Mouse (Mus musculus) intestine, embryonic 15.5 days (tissue): Measurements from ENCODE around the gene Lrrc8c. TPM values are rescaled to one million over a fixed set of nuclear protein-coding genes. Genes with fewer than 3 reads are reported as not detected.

Source experiments
- ATAC-seq: fragments of 200-750 bp; cut with Nextera tagmentation; 2 replicates; pipeline ENCODE4 v1.8.0; 2017; ENCODE audit warnings: moderate TSS enrichment, moderate library complexity
- H3K27ac ChIP-seq: fragments of 300-500 bp; sonication (generic); 2 replicates; pipeline ENCODE4 v1.5.1; 2015; ENCODE audit warnings: mild to moderate bottlenecking, inconsistent platforms
- H3K27me3 ChIP-seq: fragments of 300-500 bp; sonication (generic); replicated peaks from 2 replicates; pipeline ENCODE4 v1.6.1; 2015; ENCODE audit warnings: inconsistent platforms
- H3K36me3 ChIP-seq: fragments of 300-500 bp; sonication (generic); 2 replicates; pipeline ENCODE4 v1.6.1; 2015; ENCODE audit warnings: inconsistent platforms
- H3K4me1 ChIP-seq: fragments of 300-500 bp; sonication (generic); replicated peaks from 2 replicates; pipeline ENCODE4 v1.6.1; 2015; ENCODE audit warnings: inconsistent platforms
- H3K4me2 ChIP-seq: fragments of 300-500 bp; sonication (generic); replicated peaks from 2 replicates; pipeline ENCODE4 v1.6.1; 2015; ENCODE audit warnings: mild to moderate bottlenecking, inconsistent platforms
- H3K4me3 ChIP-seq: fragments of 300-500 bp; sonication (generic); replicated peaks from 2 replicates; pipeline ENCODE4 v1.5.1; 2015; ENCODE audit warnings: inconsistent platforms
- H3K9ac ChIP-seq: fragments of 300-500 bp; sonication (generic); 2 replicates; pipeline ENCODE4 v1.6.1; 2015; ENCODE audit warnings: inconsistent platforms
- H3K9me3 ChIP-seq: fragments of 300-500 bp; sonication (generic); 2 replicates; pipeline ENCODE4 v1.6.1; 2016; ENCODE audit warnings: inconsistent platforms
- WGBS: fragments of 180-500 bp; shearing (Covaris S2); methylation state at CpG from one replicate; pipeline ENCODE4 v1.1.7; 2015; 5-methylcytosine and 5-hydroxymethylcytosine counted together
- polyA plus RNA-seq: library from polyadenylated mRNA; unstranded; fragments of >200 nt; fragmentation: Nextera tagmentation; extraction: Ambion mirVana; gene quantifications from 2 replicates; pipeline ENCODE4 v1.2.1, GENCODE M21; 2015

Lrrc8c gene
- polyA plus RNA-seq, 1 experiment from 2014 or later, result 15.0 TPM

GRCm38 (mm10) chr5:105535186-105535585 lies 16.0 kb downstream of the Lrrc8c start:
- Histone ChIP-seq H3K4me3 (no peak overlapping the region), H3K9me3 (no peaks in the 10 kb centered on the region), H3K4me2 (no peak overlapping the region), H3K36me3 (no peaks in the 10 kb centered on the region), H3K27ac (no peak overlapping the region), H3K4me1 (peaks cover 6% of the 10 kb centered on the region; the same call in 1 of the 2 replicates), H3K27me3 (no peaks in the 10 kb centered on the region), H3K9ac (no peak overlapping the region)
- 94% methylated on average over 3 of the region's 3 CpGs for WGBS
- no peak for ATAC-seq

DNA sequence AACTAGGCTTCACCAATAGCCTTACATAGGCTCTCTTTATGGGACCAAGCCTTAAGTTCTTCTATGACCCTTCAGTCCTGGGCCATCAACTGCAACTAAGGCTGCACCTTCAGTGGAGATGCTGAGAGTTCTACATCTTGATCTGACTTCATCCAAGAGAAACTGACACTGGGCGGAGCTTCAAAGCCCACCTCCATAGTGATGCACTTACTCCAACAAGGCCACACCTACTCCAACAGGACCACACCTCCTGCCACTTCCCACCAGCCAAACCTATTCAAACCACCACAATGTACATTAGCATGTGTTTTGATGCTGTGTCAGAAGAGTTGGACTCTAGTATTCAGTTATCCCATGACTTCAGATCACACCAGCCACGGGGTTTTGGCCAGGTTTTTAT lies 17.0 kb downstream of the Lrrc8c start:
- 98% methylated on average over 2 of the region's 2 CpGs for WGBS
- Histone ChIP-seq H3K9me3 (no peaks in the 10 kb centered on the region), H3K27me3 (no peaks in the 10 kb centered on the region), H3K4me2 (no peak overlapping the region), H3K4me3 (no peak overlapping the region), H3K27ac (no peak overlapping the region), H3K36me3 (no peaks in the 10 kb centered on the region), H3K9ac (no peak overlapping the region), H3K4me1 (peaks cover under 1% of the 10 kb centered on the region; the same call in 1 of the 2 replicates)
- no peak for ATAC-seq

GRCm38 (mm10) chr5:105537101-105537723 lies 18.0 kb downstream of the Lrrc8c start:
- ATAC-seq, result no peak
- no peak overlapping the region for H3K4me2 ChIP-seq
- H3K9me3 ChIP-seq, result no peaks in the 10 kb centered on the region
- H3K4me1 ChIP-seq, result no peaks in the 10 kb centered on the region
- H3K36me3 ChIP-seq, result no peaks in the 10 kb centered on the region
- no peak overlapping the region for H3K4me3 ChIP-seq
- 80% methylated on average over 11 of the region's 11 CpGs for WGBS
- no peaks in the 10 kb centered on the region for H3K27me3 ChIP-seq
- H3K9ac ChIP-seq, result no peak overlapping the region
- no peak overlapping the region for H3K27ac ChIP-seq

DNA sequence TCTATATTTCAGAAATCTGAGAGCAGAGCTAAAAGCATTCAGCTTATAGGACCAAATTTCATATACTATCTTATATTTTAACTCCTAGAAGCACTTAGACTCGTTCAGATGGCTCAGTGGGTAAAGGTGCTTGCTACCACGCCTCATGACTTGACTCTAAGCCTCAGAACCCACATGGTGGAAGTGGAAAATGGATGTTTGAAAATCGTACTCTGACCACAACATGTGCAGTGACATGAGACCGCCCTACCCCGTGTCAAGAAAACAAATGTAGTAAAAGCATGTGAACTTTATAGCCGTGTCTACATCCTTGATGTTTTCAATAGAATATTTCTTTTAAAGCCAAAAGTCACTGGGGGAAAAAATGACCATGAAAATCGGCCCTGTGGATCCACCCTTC lies 21.9 kb downstream of the Lrrc8c start:
- H3K36me3 ChIP-seq, result no peaks in the 10 kb centered on the region
- 91% methylated on average over 7 of the region's 7 CpGs for WGBS
- H3K27me3 ChIP-seq, result no peaks in the 10 kb centered on the region
- H3K27ac ChIP-seq, result no peak overlapping the region
- H3K9ac ChIP-seq, result no peak overlapping the region
- H3K9me3 ChIP-seq, result no peaks in the 10 kb centered on the region
- H3K4me2 ChIP-seq, result no peak overlapping the region
- H3K4me1 ChIP-seq, result no peaks in the 10 kb centered on the region
- ATAC-seq, result no peak
- no peak overlapping the region for H3K4me3 ChIP-seq

- 63% methylated on average over 3 of the region's 3 CpGs for WGBS
- H3K36me3 ChIP-seq, result no peaks in the 10 kb centered on the region
Observed at GRCm38 (mm10) chr5:105545126-105545525, 25.9 kb downstream of the Lrrc8c start.

DNA sequence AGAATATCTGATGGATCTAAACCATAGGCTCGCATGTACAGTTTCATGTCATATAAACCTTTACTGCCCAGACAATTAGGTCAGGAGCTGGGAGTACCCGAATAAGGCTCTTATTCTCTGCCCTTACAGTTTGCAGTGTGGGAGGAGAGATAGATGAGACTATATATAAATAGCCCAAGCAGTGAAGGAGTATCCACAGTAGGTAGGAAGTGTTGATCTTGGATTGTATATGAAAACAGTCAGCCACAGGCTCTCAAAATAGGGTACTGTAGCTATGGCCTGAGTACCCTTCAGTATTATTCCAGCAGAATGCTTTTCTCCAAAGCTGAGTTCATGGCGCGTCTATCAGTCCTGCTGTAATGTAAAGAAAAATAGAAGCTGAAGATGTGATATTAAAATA lies 27.9 kb downstream of the Lrrc8c start:
- ATAC-seq, result no peak
- Histone ChIP-seq H3K27me3 (no peaks in the 10 kb centered on the region), H3K9ac (no peak overlapping the region), H3K27ac (no peak overlapping the region), H3K36me3 (no peaks in the 10 kb centered on the region), H3K4me3 (no peak overlapping the region), H3K4me2 (no peak overlapping the region), H3K9me3 (no peaks in the 10 kb centered on the region), H3K4me1 (no peaks in the 10 kb centered on the region)
- 93% methylated on average over 4 of the region's 4 CpGs for WGBS

More at GRCm38 (mm10) chr5:105545126-105545525, 25.9 kb downstream of the Lrrc8c start:
- no peak overlapping the region for H3K4me2 ChIP-seq
- ATAC-seq, result no peak
- H3K27me3 ChIP-seq, result no peaks in the 10 kb centered on the region
- no peak overlapping the region for H3K4me3 ChIP-seq
- no peak overlapping the region for H3K27ac ChIP-seq
- no peak overlapping the region for H3K9ac ChIP-seq
- H3K9me3 ChIP-seq, result no peaks in the 10 kb centered on the region
- no peaks in the 10 kb centered on the region for H3K4me1 ChIP-seq

GRCm38 (mm10) chr5:105551808-105552207 lies 32.6 kb downstream of the Lrrc8c start:
- no peak for ATAC-seq

GRCm38 (mm10) chr5:105556291-105556690 lies 37.1 kb downstream of the Lrrc8c start:
- H3K9me3 ChIP-seq, result no peaks in the 10 kb centered on the region
- H3K4me1 ChIP-seq, result no peaks in the 10 kb centered on the region
- H3K4me3 ChIP-seq, result no peak overlapping the region
- ATAC-seq, result no peak
- 81% methylated on average over 6 of the region's 6 CpGs for WGBS
- no peaks in the 10 kb centered on the region for H3K27me3 ChIP-seq
- no peak overlapping the region for H3K27ac ChIP-seq
- no peak overlapping the region for H3K9ac ChIP-seq
- no peaks in the 10 kb centered on the region for H3K36me3 ChIP-seq
- H3K4me2 ChIP-seq, result no peak overlapping the region

More at GRCm38 (mm10) chr5:105551808-105552207, 32.6 kb downstream of the Lrrc8c start:
- no peaks in the 10 kb centered on the region for H3K36me3 ChIP-seq
- 70% methylated on average over 1 of the region's 1 CpGs for WGBS
- H3K4me2 ChIP-seq, result no peak overlapping the region
- no peaks in the 10 kb centered on the region for H3K9me3 ChIP-seq
- H3K4me3 ChIP-seq, result no peak overlapping the region
- no peaks in the 10 kb centered on the region for H3K27me3 ChIP-seq
- no peak overlapping the region for H3K9ac ChIP-seq
- H3K4me1 ChIP-seq, result no peaks in the 10 kb centered on the region
- no peak overlapping the region for H3K27ac ChIP-seq

DNA sequence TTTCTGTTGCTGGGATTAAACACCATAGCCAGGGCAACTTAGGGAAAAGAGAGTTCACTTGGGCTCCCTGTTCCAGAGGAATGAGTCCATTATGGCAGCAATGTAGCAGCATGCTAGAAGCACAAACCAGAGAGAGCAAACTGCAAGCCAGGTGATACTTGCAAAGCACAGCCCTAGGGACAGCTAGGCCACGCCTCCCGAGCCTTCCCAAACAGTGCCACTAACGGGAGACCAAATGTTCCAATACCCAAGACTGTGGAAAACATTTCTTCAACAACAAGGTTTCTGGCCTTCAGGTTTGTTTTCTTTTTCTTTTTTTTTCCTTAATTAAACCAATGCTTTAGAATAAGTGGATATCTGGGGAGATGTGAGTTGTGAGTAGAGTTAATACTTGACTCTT lies 38.2 kb downstream of the Lrrc8c start:
- no peak overlapping the region for H3K9ac ChIP-seq
- H3K9me3 ChIP-seq, result no peaks in the 10 kb centered on the region
- ATAC-seq, result no peak
- 95% methylated on average over 3 of the region's 3 CpGs for WGBS
- no peak overlapping the region for H3K4me2 ChIP-seq
- no peaks in the 10 kb centered on the region for H3K36me3 ChIP-seq
- no peaks in the 10 kb centered on the region for H3K27me3 ChIP-seq
- H3K4me3 ChIP-seq, result no peak overlapping the region
- no peak overlapping the region for H3K27ac ChIP-seq
- no peaks in the 10 kb centered on the region for H3K4me1 ChIP-seq

- Histone ChIP-seq H3K27ac (no peak overlapping the region), H3K4me3 (no peak overlapping the region), H3K27me3 (no peaks in the 10 kb centered on the region), H3K4me2 (no peak overlapping the region), H3K9ac (no peak overlapping the region), H3K9me3 (no peaks in the 10 kb centered on the region), H3K4me1 (no peaks in the 10 kb centered on the region), H3K36me3 (no peaks in the 10 kb centered on the region)
- WGBS, result 71% methylated on average over 4 of the region's 4 CpGs
- no peak for ATAC-seq
Observed at GRCm38 (mm10) chr5:105557777-105558240, 38.6 kb downstream of the Lrrc8c start.

- Histone ChIP-seq H3K27me3 (no peaks in the 10 kb centered on the region), H3K9me3 (no peaks in the 10 kb centered on the region), H3K4me2 (no peak overlapping the region), H3K4me1 (no peaks in the 10 kb centered on the region), H3K9ac (no peak overlapping the region), H3K27ac (no peak overlapping the region), H3K36me3 (no peaks in the 10 kb centered on the region), H3K4me3 (no peak overlapping the region)
- ATAC-seq, result no peak
- 87% methylated on average over 4 of the region's 4 CpGs for WGBS
Observed at GRCm38 (mm10) chr5:105558517-105558916, 39.3 kb downstream of the Lrrc8c start.

GRCm38 (mm10) chr5:105561926-105562325 lies 42.7 kb downstream of the Lrrc8c start:
- no peak for ATAC-seq
- Histone ChIP-seq H3K36me3 (no peaks in the 10 kb centered on the region), H3K27ac (no peak overlapping the region), H3K4me2 (no peak overlapping the region), H3K4me3 (no peak overlapping the region), H3K4me1 (no peaks in the 10 kb centered on the region), H3K27me3 (no peaks in the 10 kb centered on the region), H3K9ac (no peak overlapping the region), H3K9me3 (no peaks in the 10 kb centered on the region)

GRCm38 (mm10) chr5:105564761-105565160 lies 45.6 kb downstream of the Lrrc8c start:
- Histone ChIP-seq H3K4me1 (no peaks in the 10 kb centered on the region), H3K9ac (no peak overlapping the region), H3K27me3 (no peaks in the 10 kb centered on the region), H3K9me3 (no peaks in the 10 kb centered on the region), H3K4me3 (no peak overlapping the region), H3K36me3 (no peaks in the 10 kb centered on the region), H3K4me2 (no peak overlapping the region), H3K27ac (no peak overlapping the region)
- ATAC-seq, result no peak
- WGBS, result 90% methylated on average over 4 of the region's 4 CpGs
